Mouse (Mus musculus) neural tube, embryonic 14.5 days (tissue): ENCODE results near the gene Tmem174. TPM values are rescaled to one million over a fixed set of nuclear protein-coding genes. Genes with fewer than 3 reads are reported as not detected.

Experiments
- ATAC-seq: fragments of 200-750 bp; cut with Nextera tagmentation; 2 replicates; pipeline ENCODE4 v1.8.0; 2017; ENCODE audit warnings: low read depth, mild to moderate bottlenecking, moderate TSS enrichment, moderate library complexity
- H3K27ac ChIP-seq: fragments of 300-500 bp; sonication (generic); 2 replicates; pipeline ENCODE4 v1.5.1; 2014; ENCODE audit warnings: low read depth, mild to moderate bottlenecking, control low read depth, low read length, moderate library complexity, mixed read lengths
- H3K27me3 ChIP-seq: fragments of 300-500 bp; sonication (generic); 2 replicates; pipeline ENCODE4 v1.6.1; 2014; ENCODE audit warnings: low read length; ENCODE audit not compliant: control insufficient read depth, insufficient read depth
- H3K36me3 ChIP-seq: fragments of 300-500 bp; sonication (generic); 2 replicates; pipeline ENCODE4 v1.6.1; 2014; ENCODE audit warnings: low read length, mixed read lengths; ENCODE audit not compliant: control insufficient read depth, insufficient read depth
- H3K4me1 ChIP-seq: fragments of 300-500 bp; sonication (generic); 2 replicates; pipeline ENCODE4 v1.6.1; 2014; ENCODE audit warnings: low read length; ENCODE audit not compliant: control insufficient read depth, insufficient read depth
- H3K4me2 ChIP-seq: fragments of 300-500 bp; sonication (generic); 2 replicates; pipeline ENCODE4 v1.6.1; 2014; ENCODE audit warnings: mild to moderate bottlenecking, low read depth, low read length, control low read depth
- H3K4me3 ChIP-seq: fragments of 300-500 bp; sonication (generic); 2 replicates; pipeline ENCODE4 v1.5.1; 2014; ENCODE audit warnings: low read depth, low read length, control low read depth, mixed read lengths
- H3K9ac ChIP-seq: fragments of 300-500 bp; sonication (generic); replicated peaks from 2 replicates; pipeline ENCODE4 v1.6.1; 2014; ENCODE audit warnings: low read depth, mild to moderate bottlenecking, control low read depth, low read length, mixed read lengths
- H3K9me3 ChIP-seq: fragments of 300-500 bp; sonication (generic); 2 replicates; pipeline ENCODE4 v1.6.1; 2016; ENCODE audit warnings: low read length; ENCODE audit not compliant: control insufficient read depth
- WGBS: fragments of 180-500 bp; shearing (Covaris S2); extraction: QIAGEN DNeasy Blood & Tissue Kit; methylation state at CpG from one replicate; pipeline ENCODE4 v1.1.7; 2014; 5-methylcytosine and 5-hydroxymethylcytosine counted together
- polyA plus RNA-seq: library from polyadenylated mRNA; unstranded; fragments of >200 nt; fragmentation: Nextera tagmentation; extraction: Ambion mirVana; gene quantifications from 2 replicates; pipeline ENCODE4 v1.2.1, GENCODE M21; 2014

Gene Tmem174
- polyA plus RNA-seq, result not detected in 2 replicates

DNA sequence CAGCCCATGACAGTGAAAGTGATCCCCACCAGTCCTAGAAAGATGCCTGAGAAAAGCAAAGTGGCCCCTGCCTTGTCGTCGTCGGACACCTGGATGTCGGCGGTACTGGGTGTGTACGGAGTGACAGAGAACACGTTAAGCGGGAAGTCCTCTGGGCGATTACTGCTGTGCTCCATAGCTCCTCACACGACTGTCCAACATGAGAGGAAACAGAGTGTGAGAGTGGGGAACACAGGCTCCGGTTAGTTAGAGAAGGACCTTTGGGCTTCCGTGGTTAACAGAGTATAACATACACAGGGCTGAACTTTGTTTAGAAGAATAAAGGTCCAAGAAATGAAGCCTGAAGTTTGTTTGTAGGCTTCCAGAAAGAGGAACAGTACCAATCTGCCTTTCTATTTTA lies at the start of gene Tmem174:
Gene Tmem174, minus strand, starts transcription at position 266 of the 400 bp plus-strand sequence.
- Histone ChIP-seq H3K4me3 (no peak within 1 kb of the TSS), H3K4me1 (no peaks in the 10 kb centered on the region), H3K27ac (no peak within 1 kb of the TSS), H3K9me3 (no peaks in the 10 kb centered on the region), H3K27me3 (no peaks in the 10 kb centered on the region), H3K4me2 (no peak within 1 kb of the TSS), H3K9ac (no peak within 1 kb of the TSS), H3K36me3 (no peaks in the 10 kb centered on the region)
- 89% methylated on average over 12 of the region's 12 CpGs for WGBS
- no peak for ATAC-seq

DNA sequence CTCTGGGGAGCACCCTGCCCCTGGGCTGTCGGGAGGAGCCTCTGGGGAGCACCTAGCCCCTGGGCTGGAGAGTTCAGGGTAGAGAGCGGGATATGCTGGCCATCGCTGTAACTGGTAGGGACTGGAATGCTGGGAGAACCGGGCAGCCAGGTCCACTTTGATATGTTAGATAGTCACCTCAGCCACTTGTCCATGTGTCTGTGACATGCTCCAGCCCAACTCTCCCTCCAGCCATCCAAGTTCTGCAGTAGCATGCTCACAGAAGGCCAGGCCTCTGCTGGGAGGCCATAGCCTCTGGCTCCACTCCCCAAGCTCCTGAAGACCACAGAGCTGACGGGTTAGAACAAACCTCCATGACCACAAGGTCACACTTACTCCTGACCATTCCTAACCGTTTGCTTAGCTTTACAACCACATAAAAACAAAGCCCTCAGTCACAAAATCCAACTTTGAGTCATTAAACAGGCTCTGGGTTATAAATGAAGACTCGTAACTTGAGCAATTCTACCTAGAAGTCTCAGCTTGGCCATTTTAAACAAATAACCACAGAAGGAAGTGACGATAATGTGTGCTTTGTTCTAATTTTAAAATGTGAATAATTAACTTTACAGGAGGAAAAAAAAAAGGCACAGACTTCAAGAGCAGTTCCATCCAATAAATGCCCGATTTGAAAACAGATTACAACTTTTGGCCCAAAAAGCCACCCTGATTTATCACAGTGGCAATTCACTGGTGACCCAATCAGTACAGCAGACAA lies 47.1 kb upstream of the Tmem174 start:
- no peak overlapping the region for H3K4me3 ChIP-seq
- no peaks in the 10 kb centered on the region for H3K36me3 ChIP-seq
- no peak for ATAC-seq
- no peak overlapping the region for H3K4me2 ChIP-seq
- H3K4me1 ChIP-seq, result peaks cover 5% of the 10 kb centered on the region
- no peak overlapping the region for H3K9ac ChIP-seq
- 53% methylated on average over 9 of the region's 9 CpGs for WGBS
- no peak overlapping the region for H3K27ac ChIP-seq
- H3K27me3 ChIP-seq, result no peaks in the 10 kb centered on the region
- H3K9me3 ChIP-seq, result no peaks in the 10 kb centered on the region

- Histone ChIP-seq H3K27ac (no peak overlapping the region), H3K4me1 (peaks cover 5% of the 10 kb centered on the region), H3K9me3 (no peaks in the 10 kb centered on the region), H3K27me3 (no peaks in the 10 kb centered on the region), H3K4me2 (no peak overlapping the region), H3K4me3 (no peak overlapping the region), H3K9ac (no peak overlapping the region), H3K36me3 (no peaks in the 10 kb centered on the region)
- no peak for ATAC-seq
- WGBS, result 81% methylated on average over 2 of the region's 2 CpGs
Measured at GRCm38 (mm10) chr13:98683412-98683811, 46.2 kb upstream of the Tmem174 start.

DNA sequence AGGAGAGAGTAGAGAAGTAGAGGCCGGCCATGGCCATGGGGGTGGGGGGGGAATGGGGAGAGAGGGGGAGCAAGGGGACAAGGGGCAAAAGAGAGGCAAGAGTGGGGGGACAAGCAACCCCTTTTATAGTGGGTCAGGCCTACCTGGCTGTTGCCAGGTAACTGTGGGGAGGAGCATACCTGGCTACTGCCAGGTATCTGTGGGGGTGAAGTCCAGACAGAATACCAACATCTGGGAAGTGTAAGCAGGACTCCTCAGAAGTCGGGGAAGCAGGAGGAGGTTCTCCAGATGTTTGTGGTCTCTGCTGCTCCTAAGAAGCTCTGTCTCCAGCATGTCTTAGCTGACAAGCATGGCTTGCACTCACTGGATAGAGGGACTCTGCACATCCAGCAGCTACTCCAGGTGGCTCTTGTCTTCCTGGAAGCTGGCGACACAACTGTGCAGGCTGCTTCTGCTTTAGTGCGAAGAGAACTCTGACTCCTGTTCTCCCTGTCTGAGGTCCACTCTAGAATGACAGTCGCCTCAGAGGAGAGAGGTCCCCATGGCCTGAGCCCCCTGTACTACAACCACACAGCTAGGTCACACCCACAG lies 43.4 kb upstream of the Tmem174 start:
- Histone ChIP-seq H3K9me3 (no peaks in the 10 kb centered on the region), H3K27me3 (no peaks in the 10 kb centered on the region), H3K4me3 (no peak overlapping the region), H3K4me2 (no peak overlapping the region), H3K4me1 (no peaks in the 10 kb centered on the region), H3K27ac (no peak overlapping the region), H3K9ac (no peak overlapping the region), H3K36me3 (no peaks in the 10 kb centered on the region)
- WGBS, result 89% methylated on average over 5 of the region's 5 CpGs
- ATAC-seq, result no peak

DNA sequence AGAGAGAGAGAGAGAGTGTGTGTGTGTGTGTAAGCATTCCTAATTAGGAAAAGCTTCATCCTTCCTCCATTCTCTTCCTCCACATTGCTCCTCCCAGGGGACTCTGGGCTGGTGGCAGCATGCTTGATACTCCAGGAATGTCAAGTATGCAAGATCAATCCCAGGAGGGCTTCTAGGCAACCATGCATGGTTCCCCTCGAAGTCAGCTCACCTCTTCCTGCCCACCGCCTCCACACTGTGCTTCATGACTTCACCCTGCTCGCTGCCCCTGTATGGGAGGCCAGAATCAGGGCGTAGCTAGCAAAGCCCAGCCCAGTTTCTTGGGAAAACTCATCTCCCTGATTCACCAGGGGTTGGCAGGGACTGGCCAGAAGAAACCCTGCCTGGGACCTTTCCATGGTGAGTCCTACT lies 42.4 kb upstream of the Tmem174 start:
- 54% methylated on average over 4 of the region's 4 CpGs for WGBS
- no peak overlapping the region for H3K27ac ChIP-seq
- ATAC-seq, result no peak
- H3K4me3 ChIP-seq, result no peak overlapping the region
- no peaks in the 10 kb centered on the region for H3K9me3 ChIP-seq
- no peak overlapping the region for H3K9ac ChIP-seq
- no peaks in the 10 kb centered on the region for H3K4me1 ChIP-seq
- H3K27me3 ChIP-seq, result no peaks in the 10 kb centered on the region
- H3K4me2 ChIP-seq, result no peak overlapping the region
- H3K36me3 ChIP-seq, result no peaks in the 10 kb centered on the region

DNA sequence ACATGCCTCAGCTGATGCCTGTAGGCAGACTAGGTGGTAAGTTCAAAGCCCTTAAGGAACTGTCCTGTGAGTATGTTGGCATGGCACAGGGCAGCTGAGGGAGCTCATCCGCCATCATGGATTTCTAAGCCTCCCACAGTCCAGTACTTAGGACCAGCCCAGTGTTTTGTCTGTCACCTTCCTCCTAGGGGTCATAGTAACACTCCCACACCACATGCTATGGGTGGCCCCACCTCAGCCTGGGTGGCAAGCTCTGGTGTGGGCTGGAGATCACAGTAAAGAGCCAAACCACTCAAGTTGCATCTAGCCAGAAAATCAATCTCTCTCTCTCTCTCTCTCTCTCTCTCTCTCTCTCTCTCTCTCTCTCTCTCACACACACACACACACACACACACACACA lies 42.0 kb upstream of the Tmem174 start:
- no peak for ATAC-seq
- no peaks in the 10 kb centered on the region for H3K27me3 ChIP-seq
- no peak overlapping the region for H3K4me3 ChIP-seq
- H3K9me3 ChIP-seq, result no peaks in the 10 kb centered on the region
- H3K9ac ChIP-seq, result no peak overlapping the region
- no peak overlapping the region for H3K4me2 ChIP-seq
- H3K36me3 ChIP-seq, result no peaks in the 10 kb centered on the region
- H3K4me1 ChIP-seq, result no peaks in the 10 kb centered on the region
- H3K27ac ChIP-seq, result no peak overlapping the region
- WGBS, result 86% methylated on average over 1 of the region's 1 CpGs

GRCm38 (mm10) chr13:98673922-98674321 lies 36.7 kb upstream of the Tmem174 start:
- no peak overlapping the region for H3K4me3 ChIP-seq
- ATAC-seq, result no peak
- H3K27ac ChIP-seq, result no peak overlapping the region
- WGBS, result 83% methylated on average over 4 of the region's 4 CpGs
- no peaks in the 10 kb centered on the region for H3K4me1 ChIP-seq
- H3K4me2 ChIP-seq, result no peak overlapping the region
- H3K27me3 ChIP-seq, result no peaks in the 10 kb centered on the region
- no peaks in the 10 kb centered on the region for H3K36me3 ChIP-seq
- no peak overlapping the region for H3K9ac ChIP-seq
- H3K9me3 ChIP-seq, result no peaks in the 10 kb centered on the region

GRCm38 (mm10) chr13:98669296-98669695 lies 32.1 kb upstream of the Tmem174 start:
- Histone ChIP-seq H3K4me1 (no peaks in the 10 kb centered on the region), H3K9ac (no peak overlapping the region), H3K9me3 (no peaks in the 10 kb centered on the region), H3K4me2 (no peak overlapping the region), H3K27ac (no peak overlapping the region), H3K4me3 (no peak overlapping the region), H3K27me3 (no peaks in the 10 kb centered on the region), H3K36me3 (no peaks in the 10 kb centered on the region)
- ATAC-seq, result no peak
- WGBS, result 77% methylated on average over 3 of the region's 3 CpGs

GRCm38 (mm10) chr13:98667316-98667715 lies 30.1 kb upstream of the Tmem174 start:
- H3K4me3 ChIP-seq, result no peak overlapping the region

More at GRCm38 (mm10) chr13:98667316-98667715, 30.1 kb upstream of the Tmem174 start:
- Histone ChIP-seq H3K27ac (no peak overlapping the region), H3K9ac (no peak overlapping the region), H3K36me3 (no peaks in the 10 kb centered on the region), H3K4me1 (no peaks in the 10 kb centered on the region), H3K27me3 (no peaks in the 10 kb centered on the region), H3K4me2 (no peak overlapping the region), H3K9me3 (no peaks in the 10 kb centered on the region)
- no peak for ATAC-seq
- WGBS, result 82% methylated on average over 3 of the region's 3 CpGs
